Mouse (Mus musculus) limb, embryonic 14.5 days (tissue): ENCODE data around the gene Sema3c. TPM values are rescaled to one million over a fixed set of nuclear protein-coding genes. Genes with fewer than 3 reads are reported as not detected.
A peak's percentile ranks its signal among the peaks of the same experiment; 100 is the strongest.

Source experiments
- ATAC-seq: fragments of 200-750 bp; cut with Nextera tagmentation; 2 replicates; pipeline ENCODE4 v1.8.0; 2017; ENCODE audit warnings: low read depth, moderate number of reproducible peaks, moderate TSS enrichment; ENCODE audit not compliant: low FRiP score
- DNase-seq: peaks from one replicate; pipeline ENCODE4 v3.0.0-alpha.2; 2015; ENCODE audit warnings: low spot score
- H3K27ac ChIP-seq: fragments of 300-500 bp; sonication (generic); replicated peaks from 2 replicates; pipeline ENCODE4 v1.5.1; 2014; ENCODE audit warnings: low read depth, mild to moderate bottlenecking, low read length, moderate library complexity, mixed read lengths
- H3K27me3 ChIP-seq: fragments of 300-500 bp; sonication (generic); 2 replicates; pipeline ENCODE4 v1.6.1; 2014; ENCODE audit warnings: low read length, mixed read lengths; ENCODE audit not compliant: control insufficient read depth, insufficient read depth
- H3K36me3 ChIP-seq: fragments of 300-500 bp; sonication (generic); 2 replicates; pipeline ENCODE4 v1.6.1; 2014; ENCODE audit warnings: mild to moderate bottlenecking, low read length, moderate library complexity, mixed read lengths; ENCODE audit not compliant: control insufficient read depth, insufficient read depth
- H3K4me1 ChIP-seq: fragments of 300-500 bp; sonication (generic); 2 replicates; pipeline ENCODE4 v1.6.1; 2014; ENCODE audit warnings: antibody characterized with exemption, low read length, mixed read lengths; ENCODE audit not compliant: control insufficient read depth, insufficient read depth
- H3K4me2 ChIP-seq: fragments of 300-500 bp; sonication (generic); replicated peaks from 2 replicates; pipeline ENCODE4 v1.6.1; 2014; ENCODE audit warnings: low read depth, mild to moderate bottlenecking, low read length, moderate library complexity; ENCODE audit not compliant: severe bottlenecking
- H3K4me3 ChIP-seq: fragments of 300-500 bp; sonication (generic); replicated peaks from 2 replicates; pipeline ENCODE4 v1.5.1; 2014; ENCODE audit warnings: low read length
- H3K9ac ChIP-seq: fragments of 300-500 bp; sonication (generic); 2 replicates; pipeline ENCODE4 v1.6.1; 2014; ENCODE audit warnings: mild to moderate bottlenecking, low read depth, low read length, moderate library complexity; ENCODE audit not compliant: severe bottlenecking
- H3K9me3 ChIP-seq: fragments of 300-500 bp; sonication (generic); 2 replicates; pipeline ENCODE4 v1.6.1; 2016; ENCODE audit warnings: low read length; ENCODE audit not compliant: control insufficient read depth
- POLR2A ChIP-seq: fragments of 200-500 bp; IDR thresholded peaks from 2 replicates; pipeline ENCODE4 v1.8.0; 2012; ENCODE audit warnings: inconsistent platforms, mild to moderate bottlenecking, moderate library complexity, borderline replicate concordance; ENCODE audit not compliant: insufficient read depth, insufficient read length; ENCODE audit errors: extremely low read depth
- WGBS: fragments of 180-500 bp; shearing (Covaris S2); extraction: QIAGEN DNeasy Blood & Tissue Kit; methylation state at CpG from one replicate; pipeline ENCODE4 v1.1.7; 2014; 5-methylcytosine and 5-hydroxymethylcytosine counted together
- polyA plus RNA-seq, 2 experiments: library from polyadenylated mRNA; depleted of rRNA in 1 of 2; stranded (reverse) in 1 of 2; unstranded in 1 of 2; fragments of >200 nt; fragmentation: Nextera tagmentation in 1 of 2; extraction: Ambion mirVana in 1 of 2; gene quantifications; 2 replicates each; pipeline versions ENCODE4 v1.2.1 to v1.2.3; 2012 to 2014

The Sema3c gene
- polyA plus RNA-seq, 2 experiments, result 29.5 to 71.5 TPM

DNA sequence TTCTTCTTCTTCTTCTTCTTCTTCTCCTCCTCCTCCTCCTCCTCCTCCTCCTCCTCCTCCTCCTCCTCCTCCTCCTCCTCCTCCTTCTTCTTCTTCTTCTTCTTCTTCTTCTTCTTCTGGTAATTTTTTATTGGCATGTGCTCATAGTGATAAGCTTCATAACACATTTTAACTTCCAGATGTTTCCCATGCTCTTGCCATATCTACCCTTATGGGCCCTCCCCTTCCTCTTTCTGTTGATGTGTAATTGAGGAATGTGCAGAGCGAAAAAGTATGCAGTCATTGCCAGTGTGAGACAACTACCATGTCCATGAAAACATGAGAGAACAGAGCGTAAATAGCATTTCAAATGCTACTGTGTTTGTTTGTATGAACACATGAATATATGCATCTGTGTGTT lies 196.2 kb downstream of the Sema3c start:
- H3K4me2 ChIP-seq, result no peak overlapping the region
- H3K36me3 ChIP-seq, result no peaks in the 10 kb centered on the region
- TF ChIP-seq POLR2A, result no peak
- no peaks in the 10 kb centered on the region for H3K9me3 ChIP-seq
- no peaks in the 10 kb centered on the region for H3K27me3 ChIP-seq
- H3K27ac ChIP-seq, result no peak overlapping the region
- H3K4me1 ChIP-seq, result no peaks in the 10 kb centered on the region
- ATAC-seq (no peak), DNase-seq (no peak)
- 90% methylated on average over 2 of the region's 2 CpGs for WGBS
- no peak overlapping the region for H3K9ac ChIP-seq
- no peak overlapping the region for H3K4me3 ChIP-seq

- DNase-seq (peak; percentile 57), ATAC-seq (no peak)
- Histone ChIP-seq H3K4me3 (no peak overlapping the region), H3K9ac (no peak overlapping the region), H3K4me2 (no peak overlapping the region), H3K27ac (no peak overlapping the region), H3K36me3 (no peaks in the 10 kb centered on the region), H3K9me3 (no peaks in the 10 kb centered on the region), H3K4me1 (no peaks in the 10 kb centered on the region), H3K27me3 (no peaks in the 10 kb centered on the region)
- 88% methylated on average over 6 of the region's 6 CpGs for WGBS
- TF ChIP-seq POLR2A, result no peak
These were observed 202.5 kb downstream of the Sema3c start for GRCm38 (mm10) chr5:17776571-17776970.

Other genes starting within 250 kb of the Sema3c start
- not detected in 2 replicates for gene Speer4f2, start 201.1 kb upstream of the Sema3c start, polyA plus RNA-seq (2012; rRNA removed)
- not detected in 2 replicates for gene Speer4f2, start 201.1 kb upstream of the Sema3c start, polyA plus RNA-seq (2014; fragmentation: Nextera tagmentation; extraction: Ambion mirVana)
- not detected in 2 replicates for gene Speer4f1, start 98.2 kb upstream of the Sema3c start, polyA plus RNA-seq (2012; rRNA removed)
- gene Speer4f1, start 98.2 kb upstream of the Sema3c start, polyA plus RNA-seq (2014; fragmentation: Nextera tagmentation; extraction: Ambion mirVana), result not detected in 2 replicates